Mouse (Mus musculus): ENCODE data around the gene Tnfsf14.
A peak's percentile ranks its signal among the peaks of the same experiment; 100 is the strongest.

The Tnfsf14 gene

GRCm38 (mm10) chr17:57194041-57194507 is at the start of gene Tnfsf14:
TSS of gene Tnfsf14 (minus strand) at chr17:57194177.
- DNase-seq = no peak

GRCm38 (mm10) chr17:57237181-57237580 is 43.2 kb upstream of the Tnfsf14 start:
- no peak for DNase-seq

DNA sequence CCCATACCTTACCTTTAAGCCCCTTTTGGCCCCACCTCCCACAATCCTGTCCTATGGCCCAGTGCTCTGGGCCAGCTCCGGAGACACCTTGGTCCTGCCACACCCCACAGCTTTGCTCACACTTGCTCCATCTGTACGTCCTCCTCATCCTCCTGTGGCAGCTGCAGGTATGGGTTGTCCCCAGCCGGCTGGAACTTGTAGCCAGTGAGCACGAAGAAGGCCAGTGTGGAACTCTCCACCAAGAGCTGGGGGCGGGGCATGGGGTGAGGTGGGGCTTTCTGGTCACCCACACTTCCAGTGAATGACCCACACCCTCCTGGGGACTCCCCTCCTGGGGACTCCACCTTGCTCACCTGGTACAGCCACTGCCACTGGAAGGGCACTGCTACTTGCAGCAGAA is 41.8 kb upstream of the Tnfsf14 start:
- no peak for DNase-seq

DNA sequence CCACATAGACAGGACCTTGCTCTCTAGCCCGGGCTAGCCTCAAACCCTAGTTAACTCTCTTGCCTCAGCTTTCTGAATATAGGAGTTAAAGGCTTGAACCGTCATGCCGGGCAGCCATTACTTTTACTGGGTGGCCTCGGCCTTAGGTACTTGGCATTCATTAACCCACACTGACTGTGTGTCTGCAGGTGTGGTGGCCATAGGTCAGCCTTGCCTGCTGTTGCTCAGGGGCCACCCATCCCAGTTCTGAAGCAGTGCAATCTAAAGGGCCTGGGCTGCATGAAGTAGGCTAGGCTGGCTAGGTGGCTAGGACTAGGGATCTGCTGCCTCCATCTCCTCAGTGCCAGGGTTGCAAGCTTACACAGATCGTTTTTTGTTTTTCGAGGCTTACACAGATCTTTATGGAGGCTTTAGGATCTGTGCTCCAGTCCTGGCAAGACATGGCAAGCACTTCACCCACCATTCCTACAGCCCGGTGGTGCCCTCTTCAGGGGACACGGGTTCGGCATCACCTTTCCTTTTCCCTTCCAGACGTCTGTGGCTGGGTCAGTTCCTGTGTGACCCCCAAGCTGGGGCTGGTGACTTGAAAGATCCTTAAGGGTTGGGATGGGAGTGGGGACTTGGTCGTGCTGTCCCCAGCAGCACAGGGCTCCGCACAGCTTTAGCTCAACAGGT is 40.4 kb upstream of the Tnfsf14 start:
- DNase-seq = no peak

- DNase-seq = no peak
Observed at GRCm38 (mm10) chr17:57233038-57233437, 39.1 kb upstream of the Tnfsf14 start.

GRCm38 (mm10) chr17:57232200-57232599 is 38.2 kb upstream of the Tnfsf14 start:
- DNase-seq = no peak

DNA sequence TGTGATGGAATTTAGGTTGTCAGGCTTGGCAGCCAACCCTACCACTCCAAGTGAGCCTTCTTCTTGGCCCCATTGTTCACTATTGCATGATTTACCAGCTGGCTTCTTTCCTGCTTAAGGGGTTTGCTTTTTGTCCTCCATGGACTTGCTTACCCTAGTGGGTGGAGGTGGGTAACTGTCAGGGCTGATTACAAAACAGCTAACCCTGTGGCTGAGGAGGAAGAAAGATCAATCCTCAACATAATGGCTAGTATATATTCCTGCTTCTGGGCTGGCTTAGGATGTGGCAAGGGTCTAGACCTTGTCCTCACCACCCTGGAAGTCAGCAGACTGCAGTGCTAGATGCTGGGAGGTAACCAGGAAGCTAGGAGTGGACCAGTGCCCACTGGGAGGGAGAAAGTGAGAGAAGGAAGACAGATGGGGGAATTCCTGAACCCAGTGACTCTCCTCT is 37.4 kb upstream of the Tnfsf14 start:
- no peak for DNase-seq

GRCm38 (mm10) chr17:57230728-57231125 is 36.8 kb upstream of the Tnfsf14 start:
- no peak for DNase-seq

DNA sequence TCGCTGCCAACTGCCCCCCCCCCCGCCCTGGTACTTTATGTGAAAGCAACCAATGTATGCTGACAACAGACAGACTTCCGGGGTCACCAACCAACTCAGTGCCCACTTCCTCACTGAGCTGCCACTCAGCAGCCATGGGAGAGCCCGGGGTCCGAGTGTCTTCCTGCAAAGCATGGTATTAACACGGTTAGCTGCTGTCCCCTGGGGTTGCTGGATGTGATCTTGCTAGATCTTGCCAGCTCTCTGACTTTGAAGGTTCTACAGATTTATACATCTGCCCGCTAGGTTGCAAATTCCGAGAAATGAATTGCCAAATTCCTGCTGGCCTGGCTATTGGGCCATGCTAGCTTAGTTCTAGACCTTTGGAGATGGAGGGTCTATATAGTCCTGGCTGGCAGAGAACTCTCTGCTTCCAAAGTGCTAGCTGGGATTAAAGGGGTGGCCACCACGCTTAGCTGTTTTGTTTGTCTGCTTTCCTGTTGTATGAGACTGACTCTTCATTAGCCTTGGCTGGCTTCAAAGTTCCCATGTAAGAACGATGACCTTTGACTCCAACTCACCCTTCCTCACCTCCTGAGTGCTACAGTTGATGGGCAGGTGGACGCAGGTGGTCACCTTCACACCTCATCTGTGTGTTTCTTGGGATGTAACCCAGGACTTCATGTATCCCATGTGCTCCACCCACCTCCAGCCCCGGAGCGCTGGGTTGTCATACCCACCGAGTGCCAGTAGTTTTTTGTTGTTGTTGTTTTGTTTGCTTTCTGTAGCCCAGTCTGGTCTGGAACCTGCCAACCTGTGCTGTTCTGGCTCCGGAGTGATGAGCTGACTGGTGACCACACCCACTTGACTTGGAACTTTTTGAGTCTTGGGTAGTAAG is 36.1 kb upstream of the Tnfsf14 start:
- no peak for DNase-seq

DNA sequence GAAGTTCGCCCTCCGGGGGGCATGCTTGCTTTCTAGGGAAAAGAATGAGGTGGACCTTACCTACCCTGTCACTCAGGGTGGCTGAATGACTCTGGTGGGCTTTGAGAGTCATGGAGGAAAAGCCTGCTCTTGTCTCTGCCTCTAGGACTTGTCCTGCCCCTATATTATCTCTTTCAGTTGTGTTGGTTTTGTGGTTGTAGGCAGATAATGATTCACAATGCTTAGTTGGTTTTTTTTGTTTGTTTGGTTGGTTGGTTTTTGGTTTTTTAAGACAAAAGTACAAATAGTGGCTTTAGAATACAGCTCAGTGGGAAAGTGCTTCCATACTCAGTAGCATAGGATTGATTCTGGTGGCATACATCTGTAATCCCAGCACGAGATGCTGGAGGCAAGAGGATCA is 34.9 kb upstream of the Tnfsf14 start:
- DNase-seq = no peak

DNA sequence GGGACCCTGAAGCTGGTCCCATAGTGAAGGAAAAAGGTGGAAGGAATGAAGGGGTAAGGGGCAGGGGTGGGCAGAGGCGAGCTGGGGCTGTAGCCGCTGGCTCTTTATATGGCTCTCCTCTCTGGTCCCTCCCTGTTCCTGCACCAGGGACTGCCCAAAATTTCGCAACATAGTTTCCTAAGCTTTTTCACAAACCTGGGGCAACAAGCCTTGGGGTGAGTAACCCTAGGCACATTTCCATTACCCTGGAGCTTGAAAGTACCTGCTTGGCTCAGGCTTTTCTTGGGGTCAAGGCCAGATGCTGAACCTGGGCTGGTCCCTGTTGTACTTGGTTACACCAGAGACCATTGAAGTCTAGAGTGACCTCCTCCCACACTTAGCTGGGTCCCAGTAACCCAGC is 34.0 kb upstream of the Tnfsf14 start, which contains the start of gene C3:
Gene C3 (minus strand): TSS at position 123 of the 400 bp plus-strand sequence.
- no peak for DNase-seq

DNA sequence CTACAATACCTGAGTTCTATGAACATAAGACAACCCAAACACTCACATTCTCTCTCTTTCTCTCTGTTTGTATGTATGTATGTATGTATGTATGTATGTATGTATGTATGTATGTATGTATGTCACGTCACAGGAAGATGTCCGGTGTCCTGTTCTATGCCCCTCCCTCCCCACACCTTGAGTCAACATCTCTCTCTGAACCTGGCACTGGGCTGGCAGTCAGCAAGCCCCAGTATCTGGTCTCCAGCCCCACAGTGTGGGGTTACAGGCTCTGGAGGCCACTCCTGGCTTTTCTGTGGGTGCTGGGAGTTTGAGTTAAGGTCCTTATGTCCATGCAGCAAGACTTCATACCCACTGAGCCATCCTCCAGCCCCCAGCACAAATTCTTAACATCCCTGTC is 33.5 kb upstream of the Tnfsf14 start:
- DNase-seq = no peak

GRCm38 (mm10) chr17:57223313-57223712 is 29.3 kb upstream of the Tnfsf14 start:
- DNase-seq = no peak

GRCm38 (mm10) chr17:57221911-57222310 is 27.9 kb upstream of the Tnfsf14 start:
- DNase-seq = no peak

- DNase-seq = peak in 1 of 2 experiments; percentile 32
Observed at GRCm38 (mm10) chr17:57219884-57220207, 25.9 kb upstream of the Tnfsf14 start.

DNA sequence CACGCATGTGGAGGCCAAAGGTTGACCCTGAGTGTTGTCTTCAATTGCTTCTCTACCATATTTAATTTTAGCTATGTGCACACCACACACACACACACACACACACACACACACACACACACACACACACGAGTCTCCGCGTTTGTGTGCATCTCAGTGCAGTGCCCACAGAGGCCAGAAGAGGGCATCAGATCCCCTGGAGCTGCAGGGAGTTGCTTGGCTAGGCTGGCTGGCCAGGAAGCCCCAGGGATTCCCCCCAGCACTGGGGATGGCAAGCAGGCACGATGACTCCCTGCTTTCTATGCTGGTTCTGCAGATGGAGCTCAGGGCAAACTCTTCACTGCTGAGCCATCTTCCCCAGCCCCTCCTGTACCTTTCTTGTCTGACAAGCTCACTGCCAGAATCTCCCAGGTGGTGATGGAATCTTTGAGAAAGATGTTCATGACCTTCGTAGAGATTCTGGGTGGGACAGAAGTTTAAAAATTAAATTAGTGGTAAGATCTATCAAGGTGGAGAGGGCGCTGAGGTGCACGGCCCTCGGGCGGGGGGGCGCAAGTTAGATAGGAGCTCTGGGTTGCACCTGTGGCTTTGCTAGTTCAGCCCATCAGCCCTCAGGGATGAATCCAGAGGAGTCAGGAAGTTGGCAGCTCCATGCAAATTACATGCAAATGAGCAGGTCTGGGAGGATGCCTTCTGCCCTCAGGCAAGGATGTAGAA is 25.3 kb upstream of the Tnfsf14 start:
- peak; percentile 68 to 81 for DNase-seq

DNA sequence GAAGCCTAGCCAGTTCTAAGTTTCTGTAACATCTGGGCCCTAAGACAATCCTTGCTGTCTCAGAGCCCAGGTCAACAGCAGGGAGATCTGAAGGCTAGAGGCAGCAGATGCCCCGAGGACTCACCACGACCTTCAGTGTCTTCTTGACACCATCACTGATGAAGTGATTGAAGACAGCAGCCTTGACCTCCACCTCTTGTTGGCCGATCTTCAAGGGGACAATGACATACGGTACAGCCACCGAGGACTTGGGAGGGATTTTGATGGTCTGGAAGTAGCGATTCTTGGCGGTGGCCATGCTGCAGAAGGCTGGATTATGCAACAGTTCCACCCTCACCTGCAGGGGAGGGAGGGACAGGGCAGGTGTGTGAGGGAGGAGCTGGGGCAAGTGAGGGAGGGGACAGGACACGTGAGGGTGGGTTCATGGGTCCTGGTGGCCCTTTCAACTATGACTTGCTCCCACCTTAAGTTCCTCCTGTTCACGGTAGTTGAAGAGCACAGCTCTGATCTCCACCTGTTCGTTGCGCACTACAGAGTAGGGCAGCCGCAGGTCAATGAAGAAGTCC is 24.4 kb upstream of the Tnfsf14 start:
- DNase-seq = no peak

DNA sequence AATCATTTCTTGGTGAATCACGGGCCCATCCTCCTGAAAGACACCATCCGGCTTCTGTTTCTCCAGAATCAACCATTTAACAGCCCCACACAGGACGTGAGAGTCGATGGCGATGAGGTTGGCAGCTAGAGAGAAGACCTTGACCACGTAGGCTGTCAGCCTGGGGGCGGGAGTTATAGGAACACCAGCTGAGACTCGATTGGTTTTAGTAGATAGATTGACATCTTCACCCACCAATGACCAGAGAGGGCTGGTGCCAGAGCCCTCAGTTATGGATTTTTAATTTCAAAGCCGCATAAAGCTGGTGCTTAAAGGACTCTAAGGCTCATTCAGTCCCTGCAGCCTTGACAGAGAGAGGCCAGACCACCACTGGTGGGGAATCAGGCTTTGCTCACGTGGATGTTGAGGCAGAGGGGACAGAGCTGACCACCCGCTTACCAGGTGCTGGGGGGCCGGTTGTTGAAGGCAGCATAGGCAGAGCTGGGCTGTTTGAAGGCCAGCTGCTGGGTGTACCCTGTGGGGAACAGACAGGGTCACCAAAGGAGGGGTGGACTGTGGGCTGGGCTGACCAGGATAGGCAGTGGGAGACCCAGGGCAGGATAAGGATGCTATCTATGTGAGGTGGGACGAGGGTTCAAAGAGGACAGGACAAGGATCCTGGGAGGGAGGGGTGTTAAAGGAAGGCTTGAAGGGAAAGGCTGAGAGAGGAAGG is 20.9 kb upstream of the Tnfsf14 start:
- no peak for DNase-seq

DNA sequence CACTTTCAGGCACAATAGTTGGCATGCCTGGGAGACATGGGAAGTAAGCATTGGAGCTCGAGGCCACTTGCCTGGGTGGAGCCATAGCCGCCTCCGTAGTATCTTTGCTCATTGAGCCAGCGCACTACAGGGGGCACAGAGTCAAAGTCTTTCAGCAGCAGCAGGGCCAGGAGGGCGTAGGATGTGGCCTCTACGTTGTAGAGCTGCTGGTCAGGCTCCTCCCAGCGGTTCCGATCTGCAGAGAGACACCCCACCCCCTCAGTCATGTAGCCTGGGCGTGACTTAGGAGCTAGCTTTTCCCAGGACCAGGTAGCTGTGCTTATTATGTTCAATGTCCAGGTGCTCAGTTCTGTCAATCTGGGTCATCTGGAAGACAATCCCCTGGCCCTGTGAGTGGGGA is 17.5 kb upstream of the Tnfsf14 start:
- no peak for DNase-seq

GRCm38 (mm10) chr17:57209330-57209729 is 15.4 kb upstream of the Tnfsf14 start:
- DNase-seq = no peak

DNA sequence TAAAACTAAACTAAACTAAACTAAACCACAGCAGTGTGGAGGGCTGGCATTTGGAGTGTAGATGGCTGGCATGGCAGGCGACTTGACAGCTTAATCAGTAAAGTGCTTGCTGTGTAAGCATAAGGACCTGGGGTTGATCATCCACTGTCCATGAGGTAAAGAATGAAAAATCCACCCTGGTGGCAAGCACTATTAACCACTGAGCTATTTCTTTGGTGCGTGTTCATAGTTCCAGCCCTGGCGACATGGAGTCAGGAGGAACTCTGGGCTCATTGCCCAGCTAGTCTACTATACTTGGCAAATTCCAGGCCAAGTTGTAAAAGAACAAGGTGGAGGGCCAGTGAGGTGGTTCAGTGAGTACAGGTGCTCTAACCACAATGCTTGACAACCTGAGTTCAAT is 14.0 kb upstream of the Tnfsf14 start:
- DNase-seq = no peak
